Mouse (Mus musculus): ENCODE data around the gene Ssty1. TPM values are rescaled to one million over a fixed set of nuclear protein-coding genes. Genes with fewer than 3 reads are reported as not detected.
"Not testable (repeated sequence)": the region's sequence is repeated elsewhere in the genome, so short reads cannot be mapped to it uniquely, and the experiment has no call there.

Ssty1 gene
- polyA plus RNA-seq (2012; fragmentation: generic; extraction: Trizol), result not detected

DNA sequence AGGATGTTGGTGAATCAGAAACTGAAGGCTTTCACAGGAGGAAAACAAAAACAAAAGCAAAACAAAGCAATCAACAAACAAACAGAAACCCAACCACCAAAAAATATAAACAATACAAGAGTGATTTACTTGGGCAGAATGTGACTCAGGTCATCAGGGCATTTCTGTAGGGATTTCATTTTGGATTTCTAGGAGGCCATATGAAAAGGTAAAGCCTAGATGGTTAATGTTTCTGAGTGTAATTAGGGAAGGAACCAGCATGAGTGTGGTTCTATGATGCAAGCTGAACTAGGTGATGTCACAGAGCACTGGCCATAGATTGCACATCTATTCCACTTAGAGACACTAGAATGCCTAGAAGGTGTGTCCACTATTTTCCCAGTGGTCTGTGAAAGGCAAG, at the start of gene Ssty1:
Ssty1 (plus strand) TSS at position 301 of the 400 bp plus-strand sequence.
- not testable (repeated sequence) for H3K4me2 ChIP-seq (ENCODE audit: low read depth); H3K79me2 ChIP-seq (ENCODE audit: control insufficient read depth, insufficient read depth); H3K36me3 ChIP-seq (ENCODE audit: control insufficient read depth, insufficient read depth); H3K27me3 ChIP-seq (ENCODE audit: control insufficient read depth, insufficient read depth, insufficient read length); H3K4me3 ChIP-seq; H3ac ChIP-seq (ENCODE audit: control insufficient read depth, insufficient read length)

GRCm38 (mm10) chrY:18061712-18062111, 27.2 kb upstream of the Ssty1 start, which contains the start of gene Gm21764:
Gene Gm21764, minus strand, starts transcription at chrY:18061812.
- H3K36me3 ChIP-seq (ENCODE audit: control insufficient read depth, insufficient read depth); H3K79me2 ChIP-seq (ENCODE audit: control insufficient read depth, insufficient read depth); H3K27me3 ChIP-seq (ENCODE audit: control insufficient read depth, insufficient read depth, insufficient read length); H3K4me3 ChIP-seq; H3ac ChIP-seq (ENCODE audit: control insufficient read depth, insufficient read length); H3K4me2 ChIP-seq (ENCODE audit: low read depth): not testable (repeated sequence)

Other genes starting within 250 kb of the Ssty1 start
- gene Gm21904, start 242.8 kb upstream of the Ssty1 start, polyA plus RNA-seq (2012; fragmentation: generic; extraction: Trizol), result not detected
- not detected for gene Gm20772, start 214.4 kb upstream of the Ssty1 start, polyA plus RNA-seq (2012; fragmentation: generic; extraction: Trizol)
- gene Gm20831, start 214.4 kb upstream of the Ssty1 start, polyA plus RNA-seq (2012; fragmentation: generic; extraction: Trizol), result not detected
- not detected for gene Srsy, start 151.8 kb upstream of the Ssty1 start, polyA plus RNA-seq (2012; fragmentation: generic; extraction: Trizol)
- gene Gm21764, start 27.3 kb upstream of the Ssty1 start, polyA plus RNA-seq (2012; fragmentation: generic; extraction: Trizol), result not detected